Mouse (Mus musculus) CH12.LX (cell line): ENCODE data around the gene Adgra1.
A peak's percentile ranks its signal among the peaks of the same experiment; 100 is the strongest.

ENCODE experiments used
- BHLHE40 ChIP-seq: IDR thresholded peaks from 2 replicates; pipeline ENCODE4 v1.6.1; 2011; ENCODE audit warnings: mild to moderate bottlenecking, low read depth, low read length, improper control_type of control experiment
- CHD2 ChIP-seq: IDR thresholded peaks from 2 replicates; pipeline ENCODE4 v1.6.1; 2011; ENCODE audit warnings: low read length, improper control_type of control experiment
- CTCF ChIP-seq, 2 experiments: IDR thresholded peaks in 1 of 2; conservative IDR thresholded peaks in 1 of 2; 2 replicates each; pipeline ENCODE4 v1.5.1; 2011 to 2012; ENCODE audit warnings: low read depth in 2 of 2, low read length in 2 of 2, improper control_type of control experiment in 1 of 2, inconsistent platforms in 1 of 2, mild to moderate bottlenecking in 1 of 2, moderate library complexity in 1 of 2
- NRF1 ChIP-seq: IDR thresholded peaks from 2 replicates; pipeline ENCODE4 v1.6.1; 2014; ENCODE audit warnings: low read depth, mild to moderate bottlenecking, inconsistent platforms, low read length, improper control_type of control experiment, moderate library complexity
- RAD21 ChIP-seq: IDR thresholded peaks from 2 replicates; pipeline ENCODE4 v1.6.1; 2011; ENCODE audit warnings: low read depth, mild to moderate bottlenecking, low read length, improper control_type of control experiment, moderate library complexity
- RCOR1 ChIP-seq: conservative IDR thresholded peaks from 2 replicates; pipeline ENCODE4 v1.6.1; 2012; ENCODE audit warnings: low read depth, mild to moderate bottlenecking, inconsistent platforms, low read length, improper control_type of control experiment
- SIN3A ChIP-seq: IDR thresholded peaks from 2 replicates; pipeline ENCODE4 v1.6.1; 2012; ENCODE audit warnings: low read length, improper control_type of control experiment, inconsistent platforms
- TBP ChIP-seq: conservative IDR thresholded peaks from 2 replicates; pipeline ENCODE4 v1.6.1; 2011; ENCODE audit warnings: low read depth, low read length, improper control_type of control experiment
- UBTF ChIP-seq: IDR thresholded peaks from 2 replicates; pipeline ENCODE4 v1.6.1; 2012; ENCODE audit warnings: low read depth, mild to moderate bottlenecking, inconsistent platforms, low read length, improper control_type of control experiment, moderate library complexity

- TF ChIP-seq UBTF = no peak
- TF ChIP-seq BHLHE40 = no peak
- no peak for TF ChIP-seq CTCF (conservative IDR thresholded peaks at IDR 0.05 in 1 of 2, IDR thresholded peaks at IDR 0.05 in 1 of 2; ENCODE audit: low read depth in 2 of 2, low read length in 2 of 2)
- TF ChIP-seq NRF1 = no peak
- no peak for TF ChIP-seq CHD2
- TF ChIP-seq SIN3A = no peak
- TF ChIP-seq RAD21 = no peak
- TF ChIP-seq TBP = no peak
- TF ChIP-seq RCOR1 = 0 out of 2 replicates have a peak, but pooled peaks have one; percentile 7
Observed at GRCm38 (mm10) chr7:139905261-139905660, 71.3 kb downstream of the Adgra1 start.
